Mouse (Mus musculus): ENCODE data around the gene Bcl2.
A peak's percentile ranks its signal among the peaks of the same experiment; 100 is the strongest.

Bcl2 gene

DNA sequence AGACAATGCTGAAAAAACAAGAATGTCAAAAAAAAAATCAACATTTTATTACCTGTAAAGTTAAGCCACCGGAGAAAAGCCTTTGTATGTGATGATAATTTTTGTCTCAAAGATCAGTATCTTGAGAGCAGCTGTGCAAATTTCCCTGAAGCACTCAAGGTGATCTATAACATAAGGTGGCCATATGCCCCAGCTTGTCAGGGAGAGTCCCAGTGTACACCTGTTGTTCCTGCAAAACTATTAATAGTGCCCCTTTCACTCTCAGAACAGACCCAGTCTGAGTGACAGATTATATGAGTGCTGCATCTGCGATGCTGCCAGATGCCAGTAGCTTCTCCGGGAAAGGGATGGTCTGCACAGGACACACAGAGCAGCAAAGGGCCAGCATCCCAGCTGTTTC lies 95.3 kb downstream of the Bcl2 start:
- no peak for DNase-seq

DNA sequence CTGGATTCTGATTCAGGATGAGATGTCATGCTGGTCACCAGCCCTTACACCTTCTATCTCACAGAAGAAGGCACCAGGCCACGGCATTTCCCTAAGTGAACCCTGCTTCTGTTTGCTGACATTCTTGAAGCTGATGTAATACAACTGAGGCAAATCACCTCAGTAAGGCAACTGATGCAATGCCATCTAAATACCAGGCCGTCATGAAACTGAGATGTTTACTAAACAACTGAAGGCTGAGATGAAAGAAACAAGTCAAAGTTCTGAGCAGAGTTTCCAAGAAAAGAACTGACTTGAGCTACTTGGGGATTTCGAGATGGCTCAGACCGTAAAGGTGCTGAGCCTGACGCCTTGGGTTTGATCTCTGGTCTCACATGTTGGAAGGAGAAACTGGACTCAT lies 97.1 kb downstream of the Bcl2 start:
- DNase-seq = no peak

DNA sequence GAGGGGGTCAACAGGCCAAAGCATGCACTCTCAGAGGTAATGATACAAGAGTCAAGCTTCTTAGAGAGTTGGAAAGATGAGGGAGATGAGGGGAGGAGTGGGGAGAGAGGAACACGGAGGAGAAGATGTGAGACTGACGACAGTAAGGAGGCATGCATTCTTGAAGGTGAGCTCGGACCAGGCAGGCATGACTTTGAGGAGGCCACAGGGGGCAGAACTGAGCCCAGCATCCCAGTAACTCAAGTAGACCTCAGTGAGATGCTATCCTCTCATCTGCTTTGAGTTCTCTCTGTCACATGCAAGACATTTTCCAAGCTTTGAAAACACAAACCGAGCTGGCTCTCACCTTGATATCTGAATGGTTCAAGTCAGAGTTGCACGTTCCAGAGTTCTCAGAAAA lies 100.7 kb downstream of the Bcl2 start:
- no peak for DNase-seq

DNA sequence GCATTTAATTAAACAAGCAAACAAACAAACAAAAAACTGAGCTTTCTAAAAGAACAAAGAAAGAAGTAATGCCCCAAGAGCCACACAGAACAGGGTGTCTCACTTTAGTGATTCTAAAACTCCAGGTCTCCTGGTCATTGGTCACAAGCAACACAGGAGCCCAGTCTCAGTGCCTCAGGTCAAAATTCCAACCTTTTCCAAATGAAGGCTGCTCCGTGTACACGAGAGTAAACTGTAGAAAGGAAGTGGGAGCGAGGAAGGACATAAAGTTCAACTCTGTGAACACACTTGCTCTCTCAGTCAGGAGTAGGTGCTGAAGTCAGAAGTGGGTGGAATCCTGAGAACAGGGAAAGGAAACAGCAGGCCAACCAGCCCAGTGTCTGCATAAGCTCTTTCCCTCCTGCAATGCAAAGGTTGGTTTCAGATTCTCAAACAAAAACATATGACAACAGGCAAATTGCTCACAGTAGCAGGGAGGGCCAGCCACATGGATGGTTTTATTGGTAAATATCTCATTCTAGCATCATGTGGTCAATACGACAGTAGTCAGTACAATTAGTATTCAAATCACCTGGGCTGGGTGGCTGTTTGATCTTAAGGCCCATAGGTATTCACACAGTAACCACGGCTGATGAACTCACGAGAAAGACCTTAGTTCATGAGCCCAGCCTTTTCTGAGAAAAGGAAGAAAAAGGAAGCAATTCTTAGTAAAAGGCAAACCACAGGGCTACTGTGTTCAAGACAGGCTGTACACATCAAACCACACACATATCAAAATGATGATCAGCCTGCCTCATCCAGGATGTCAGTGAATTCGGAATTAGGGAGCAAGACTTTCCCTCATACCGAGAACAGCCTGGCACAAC lies 101.7 kb downstream of the Bcl2 start:
- no peak for DNase-seq

- DNase-seq = no peak
These were observed 102.8 kb downstream of the Bcl2 start for GRCm38 (mm10) chr1:106611246-106611645.

- no peak for DNase-seq
These were observed 105.8 kb downstream of the Bcl2 start for GRCm38 (mm10) chr1:106608098-106608778.

DNA sequence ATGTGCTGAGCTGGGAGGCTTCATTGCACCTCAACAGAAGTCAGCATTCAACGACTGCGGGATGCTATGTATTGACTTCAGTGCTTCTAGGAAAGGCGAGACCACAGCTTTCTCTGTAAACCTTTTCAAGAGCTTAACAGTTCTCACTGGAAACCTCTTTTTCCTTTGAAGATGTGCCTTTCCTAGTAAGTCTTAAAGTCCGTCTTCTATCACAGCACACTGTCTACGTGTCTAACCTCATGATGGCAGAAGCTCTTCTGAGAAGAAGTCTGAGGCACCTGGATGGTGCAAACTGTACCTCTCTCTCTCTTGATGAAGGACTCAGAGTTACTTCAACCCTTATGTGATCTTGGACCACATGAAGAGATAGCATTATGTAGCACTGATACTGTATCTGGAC lies 107.1 kb downstream of the Bcl2 start:
- DNase-seq = no peak

DNA sequence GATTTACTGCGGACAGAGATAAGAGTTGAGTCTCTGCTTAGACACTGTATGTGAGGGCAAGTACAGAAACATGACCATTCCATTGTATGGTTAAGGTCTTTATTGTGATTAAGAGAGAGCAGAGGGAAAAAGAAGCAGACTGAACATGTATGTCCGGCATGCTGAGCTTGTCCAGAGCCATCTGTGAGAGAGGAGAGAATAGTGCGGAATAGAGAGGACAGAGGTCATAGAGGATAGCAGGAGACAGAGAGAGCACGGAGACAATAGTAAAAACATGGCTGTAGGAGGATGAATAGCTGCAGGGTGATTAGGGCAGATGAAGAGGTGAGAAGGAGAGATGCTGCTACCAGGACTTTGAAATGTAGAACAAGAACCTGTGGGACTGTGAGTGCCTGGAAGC lies 110.7 kb downstream of the Bcl2 start:
- no peak for DNase-seq

DNA sequence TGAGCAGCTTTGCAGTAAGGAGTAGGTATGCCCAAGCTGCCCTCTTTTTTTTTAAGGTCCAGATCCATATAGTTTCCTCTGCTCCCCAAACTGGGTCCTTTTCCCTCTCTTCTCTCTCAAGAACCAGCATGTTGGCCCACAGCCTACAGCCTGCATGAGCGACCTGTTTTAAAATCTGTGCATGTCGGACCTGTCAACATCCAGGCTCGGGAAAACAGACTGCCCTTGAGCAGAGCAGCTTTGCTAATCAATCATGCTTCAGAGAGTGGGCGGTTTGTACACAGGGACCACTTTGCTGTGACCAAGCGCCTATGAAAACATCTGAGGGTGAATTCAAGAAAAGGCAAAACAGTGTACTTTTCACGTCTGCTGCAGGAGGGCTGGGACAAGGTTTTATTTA lies 111.1 kb downstream of the Bcl2 start:
- DNase-seq = no peak

GRCm38 (mm10) chr1:106602536-106602935 lies 111.5 kb downstream of the Bcl2 start:
- peak; percentile 38 for DNase-seq

- DNase-seq = no peak
These were observed 112.8 kb downstream of the Bcl2 start for GRCm38 (mm10) chr1:106601247-106601646.

DNA sequence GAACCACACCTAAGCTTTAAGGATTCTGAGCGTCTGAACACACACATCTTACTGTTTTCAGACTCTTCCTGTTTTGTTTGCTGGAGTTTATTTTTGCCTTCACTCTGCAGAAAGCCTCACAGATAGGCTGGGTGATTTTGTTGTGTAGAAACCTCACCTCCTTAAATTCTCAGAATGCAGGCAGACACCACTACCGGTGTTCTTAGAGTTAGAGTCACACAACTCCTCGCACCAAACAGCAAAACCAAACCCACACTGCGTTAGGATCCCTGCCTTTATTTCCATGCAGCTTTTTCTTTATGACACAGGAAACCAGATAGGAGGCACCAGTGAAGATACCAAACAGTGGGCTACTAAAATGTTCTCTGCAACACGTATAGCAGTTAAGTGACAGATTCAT lies 113.2 kb downstream of the Bcl2 start:
- no peak for DNase-seq

DNA sequence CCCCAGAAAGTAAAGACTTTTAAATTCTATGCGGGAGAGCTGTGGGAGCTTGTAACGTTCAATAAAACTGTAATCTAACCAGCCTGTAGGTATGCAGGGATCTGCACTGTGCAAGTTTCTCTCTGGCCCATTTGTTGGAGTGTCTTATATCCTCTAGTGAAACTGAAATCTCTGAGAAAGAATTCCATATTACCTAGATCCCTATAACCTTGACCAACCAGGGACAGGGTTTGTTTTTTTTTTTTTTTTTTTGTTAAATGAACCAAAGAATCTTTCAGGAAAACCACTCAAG lies 115.8 kb downstream of the Bcl2 start:
- DNase-seq = no peak

DNA sequence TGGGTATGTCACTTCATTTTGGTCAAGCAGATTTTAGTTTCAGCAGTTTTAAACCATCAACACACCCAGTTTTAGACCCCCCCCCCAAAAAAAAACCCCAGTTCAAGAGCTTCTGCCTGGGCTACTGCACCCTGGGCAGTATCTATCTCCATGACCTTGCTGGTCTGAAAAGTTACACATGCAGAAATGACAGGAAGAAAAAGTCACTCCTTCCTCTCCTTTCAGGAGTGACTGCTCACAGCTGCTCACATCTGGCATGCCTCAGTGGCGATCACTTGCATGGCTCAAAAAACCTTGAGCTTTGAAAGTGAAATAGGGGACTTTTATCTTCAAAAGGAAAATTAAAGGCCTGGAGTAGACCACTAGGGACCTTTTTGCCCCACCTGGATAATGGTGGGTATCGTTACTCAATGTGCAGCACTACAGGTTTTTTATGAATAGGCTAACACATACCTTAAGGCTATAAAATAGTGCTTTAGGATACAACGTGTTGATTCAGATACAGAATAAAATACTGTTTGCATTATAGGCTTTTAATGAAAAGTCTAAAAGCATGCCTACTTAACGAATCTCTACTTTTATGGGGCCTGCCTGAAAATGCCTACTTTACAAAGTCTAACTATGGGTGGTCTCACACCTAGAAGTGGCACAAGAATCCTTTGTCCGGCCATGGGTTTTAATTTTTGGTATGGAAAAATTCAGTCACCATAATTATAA lies 116.3 kb downstream of the Bcl2 start:
- DNase-seq = no peak

- DNase-seq = no peak
These were observed 117.7 kb downstream of the Bcl2 start for GRCm38 (mm10) chr1:106596380-106596779.

DNA sequence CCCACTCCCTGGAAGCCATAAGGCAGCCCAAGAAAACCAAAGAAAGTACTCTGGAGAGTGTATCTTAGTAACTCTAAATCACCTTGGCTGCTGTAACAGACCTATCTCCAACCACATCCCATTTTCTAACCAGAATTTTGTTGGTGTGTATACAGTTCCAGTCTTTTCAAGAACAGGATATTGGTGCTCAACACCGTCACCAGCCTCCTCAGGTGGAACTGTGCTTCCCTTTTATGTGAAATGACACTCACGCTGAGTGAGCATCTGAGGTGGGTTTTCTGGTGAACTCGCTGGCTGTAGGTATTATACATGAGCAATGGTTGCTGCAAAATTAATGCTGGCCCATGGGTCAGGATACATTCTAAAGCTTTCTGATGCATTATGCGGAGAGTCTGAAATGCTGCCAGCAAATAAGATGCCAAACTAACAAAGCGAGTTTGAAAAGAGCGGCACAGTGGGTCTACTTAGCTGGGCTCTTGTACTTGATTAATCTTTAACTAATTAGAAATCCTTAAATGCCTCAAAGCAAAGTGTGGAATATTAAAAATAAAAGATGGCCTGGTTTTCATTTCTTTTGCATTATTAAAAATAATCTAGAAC lies 118.7 kb downstream of the Bcl2 start:
- DNase-seq = no peak

DNA sequence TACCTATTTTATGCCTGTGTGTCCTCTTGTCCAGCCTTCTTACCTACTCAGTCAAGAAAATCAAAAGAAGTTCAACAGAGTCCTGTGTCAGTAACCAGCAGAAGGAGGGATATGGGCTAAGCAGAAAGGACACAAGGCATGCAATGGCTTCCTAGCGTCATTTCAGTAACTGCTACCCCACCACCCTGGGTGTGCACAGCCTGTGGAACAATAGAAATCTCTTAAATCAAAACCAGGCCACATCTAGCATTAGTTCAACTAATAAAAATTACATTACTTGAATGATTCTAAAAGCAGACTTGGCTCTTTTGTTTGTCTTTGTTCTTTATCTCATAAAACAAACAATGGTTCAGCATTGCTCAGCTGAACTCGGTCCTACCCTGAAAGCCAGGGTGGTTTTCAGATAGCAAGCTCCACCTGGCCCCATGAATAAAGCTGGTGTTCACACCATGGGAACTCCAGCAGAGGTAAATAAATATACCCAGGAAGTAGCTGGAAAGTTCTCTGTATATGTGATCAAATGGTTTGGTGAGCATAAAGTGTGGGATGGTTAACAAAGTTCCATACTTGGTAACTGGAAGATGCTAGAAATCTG lies 122.8 kb downstream of the Bcl2 start:
- DNase-seq = no peak

- DNase-seq = no peak
These were observed 124.9 kb downstream of the Bcl2 start for GRCm38 (mm10) chr1:106589141-106589540.

DNA sequence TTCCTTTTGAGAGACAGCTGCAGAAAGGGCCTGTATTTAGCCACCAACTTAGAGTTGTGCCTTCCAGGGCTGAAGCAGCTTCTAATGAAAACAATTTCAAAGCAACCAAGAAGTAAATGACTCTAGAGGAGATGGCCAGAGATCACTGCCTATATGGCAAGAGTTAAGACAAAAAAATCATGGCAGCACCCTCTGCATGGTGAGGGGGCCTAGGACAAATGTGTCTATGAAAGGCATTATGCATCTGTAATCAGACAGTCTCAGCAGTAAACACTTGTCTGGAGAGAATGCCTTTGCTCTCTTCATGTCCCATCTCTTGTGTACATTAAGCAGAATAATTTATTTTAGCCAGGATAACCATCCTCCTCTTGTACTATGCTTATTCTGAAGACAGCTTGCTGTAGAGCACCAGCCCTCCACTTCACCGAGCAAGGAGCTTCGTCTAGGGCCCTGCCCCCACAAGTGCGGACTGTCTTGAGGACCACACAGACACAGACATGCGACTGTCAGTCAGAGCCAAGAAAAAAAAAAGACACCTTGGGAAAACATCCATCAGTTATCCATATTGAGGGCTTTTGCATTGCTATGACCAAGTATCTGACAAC lies 126.1 kb downstream of the Bcl2 start:
- DNase-seq = no peak

- DNase-seq = no peak
These were observed 127.3 kb downstream of the Bcl2 start for GRCm38 (mm10) chr1:106586761-106587160.

DNA sequence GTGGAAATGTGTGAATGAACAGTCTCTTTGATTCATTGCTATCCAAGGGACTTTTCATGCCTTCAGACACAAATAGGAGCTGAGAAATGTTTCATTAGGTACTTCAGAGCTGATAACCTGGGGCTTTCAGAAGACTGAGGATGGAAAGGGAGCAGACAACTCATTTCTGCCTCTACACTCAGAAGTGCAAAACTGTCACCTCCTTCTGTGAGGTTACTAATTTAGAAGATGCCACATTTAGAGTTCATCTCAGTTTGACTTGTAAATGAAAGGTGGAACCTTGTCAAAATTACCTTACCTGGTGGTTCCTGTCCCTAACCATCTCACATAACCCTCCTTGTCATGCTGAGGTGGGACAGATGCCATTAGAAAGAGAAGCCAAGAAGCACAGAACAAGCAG lies 128.7 kb downstream of the Bcl2 start:
- no peak for DNase-seq

DNA sequence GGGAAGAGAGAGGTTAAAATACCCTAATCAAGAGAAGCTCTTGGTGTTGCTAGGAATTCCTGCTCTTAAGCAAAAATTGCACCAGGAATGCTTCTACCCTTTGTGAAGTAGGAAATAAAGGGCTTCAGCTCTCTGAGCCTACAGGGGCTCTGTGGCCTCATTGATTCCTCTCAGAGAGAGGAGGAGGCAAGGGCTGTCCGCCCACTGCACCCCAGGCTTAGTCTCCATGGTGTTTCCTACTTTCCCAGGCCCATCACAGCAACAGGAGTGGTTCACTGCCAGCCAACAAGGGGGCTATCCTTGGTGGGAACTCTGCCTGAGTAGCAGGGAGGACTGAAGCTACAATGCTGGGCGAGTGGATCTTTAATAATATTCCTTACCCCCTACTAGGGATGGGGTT lies 129.2 kb downstream of the Bcl2 start:
- DNase-seq = no peak

DNA sequence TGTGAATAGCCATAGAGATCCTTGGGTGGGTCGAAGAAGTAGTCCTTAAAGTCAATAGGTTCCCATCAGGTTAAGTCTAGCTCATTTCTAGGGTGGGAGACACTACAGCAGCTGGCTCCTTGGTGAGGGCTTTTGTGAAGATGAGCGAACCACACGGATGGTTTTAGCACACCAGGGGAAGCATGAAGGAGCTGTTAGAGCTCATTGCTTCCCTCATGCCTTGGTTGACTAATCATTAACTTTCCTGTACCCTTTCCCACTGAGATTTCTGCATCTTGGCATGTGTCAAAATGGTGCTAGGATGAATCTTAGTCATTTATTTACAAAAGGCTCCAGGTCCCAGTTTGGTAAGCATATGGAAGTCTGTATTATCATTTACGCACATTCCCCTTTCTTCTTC lies 129.8 kb downstream of the Bcl2 start:
- no peak for DNase-seq

Data from lung, postnatal 10 days (tissue).